Mouse (Mus musculus) mouse trophoblast stem cell (cell line): ENCODE results near the gene Adcy3.
"Not testable (repeated sequence)": the region's sequence is repeated elsewhere in the genome, so short reads cannot be mapped to it uniquely, and the experiment has no call there.

Experiments used
- in situ Hi-C, 2 experiments: fragments of 300-500 bp; cut with MseI, MboI; formaldehyde crosslinking; loops; 2 replicates in 1 of 2; 3 replicates in 1 of 2; pipeline ENCODE4 v1.15.1; 2025

Adcy3 gene

DNA sequence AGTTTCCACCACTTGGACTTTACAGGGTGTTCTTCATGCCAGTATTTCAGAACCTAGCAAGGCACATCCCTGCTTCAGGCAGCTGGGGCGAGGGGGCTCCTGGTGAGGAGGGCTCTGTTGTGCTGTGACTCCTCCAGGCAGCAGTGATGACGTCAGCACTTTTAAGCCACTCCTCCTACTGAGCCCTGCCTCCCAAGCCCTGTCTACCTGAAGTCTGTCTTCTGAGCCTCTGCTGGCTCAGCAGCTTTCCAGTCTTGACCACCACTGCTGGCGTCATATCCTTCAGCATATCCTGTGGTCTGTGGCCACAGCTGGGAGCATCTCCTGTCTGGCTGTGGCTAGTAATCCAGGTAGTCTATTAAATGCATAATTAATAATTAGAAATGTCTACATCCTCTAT, 47.6 kb downstream of the Adcy3 start:
- in situ Hi-C loops: no loop called here

DNA sequence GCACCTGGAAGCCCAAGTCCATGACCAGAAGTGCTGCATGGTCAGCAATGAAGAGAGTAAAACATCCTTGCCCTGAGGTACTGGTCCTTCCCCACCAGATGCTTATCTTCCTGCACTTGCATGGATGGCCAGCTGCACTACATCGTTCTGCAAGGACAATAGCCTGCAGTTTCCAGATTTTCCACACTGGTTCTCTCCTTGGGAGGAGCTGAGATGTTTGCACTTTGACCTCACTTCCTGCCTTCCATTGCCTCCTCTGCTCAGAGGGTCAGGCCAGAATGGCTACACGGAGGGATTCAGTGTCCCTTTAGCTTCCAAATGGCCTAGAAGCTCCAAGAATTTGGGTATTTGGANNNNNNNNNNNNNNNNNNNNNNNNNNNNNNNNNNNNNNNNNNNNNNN, 51.7 kb downstream of the Adcy3 start:
- in situ Hi-C loops: no loop called here

DNA sequence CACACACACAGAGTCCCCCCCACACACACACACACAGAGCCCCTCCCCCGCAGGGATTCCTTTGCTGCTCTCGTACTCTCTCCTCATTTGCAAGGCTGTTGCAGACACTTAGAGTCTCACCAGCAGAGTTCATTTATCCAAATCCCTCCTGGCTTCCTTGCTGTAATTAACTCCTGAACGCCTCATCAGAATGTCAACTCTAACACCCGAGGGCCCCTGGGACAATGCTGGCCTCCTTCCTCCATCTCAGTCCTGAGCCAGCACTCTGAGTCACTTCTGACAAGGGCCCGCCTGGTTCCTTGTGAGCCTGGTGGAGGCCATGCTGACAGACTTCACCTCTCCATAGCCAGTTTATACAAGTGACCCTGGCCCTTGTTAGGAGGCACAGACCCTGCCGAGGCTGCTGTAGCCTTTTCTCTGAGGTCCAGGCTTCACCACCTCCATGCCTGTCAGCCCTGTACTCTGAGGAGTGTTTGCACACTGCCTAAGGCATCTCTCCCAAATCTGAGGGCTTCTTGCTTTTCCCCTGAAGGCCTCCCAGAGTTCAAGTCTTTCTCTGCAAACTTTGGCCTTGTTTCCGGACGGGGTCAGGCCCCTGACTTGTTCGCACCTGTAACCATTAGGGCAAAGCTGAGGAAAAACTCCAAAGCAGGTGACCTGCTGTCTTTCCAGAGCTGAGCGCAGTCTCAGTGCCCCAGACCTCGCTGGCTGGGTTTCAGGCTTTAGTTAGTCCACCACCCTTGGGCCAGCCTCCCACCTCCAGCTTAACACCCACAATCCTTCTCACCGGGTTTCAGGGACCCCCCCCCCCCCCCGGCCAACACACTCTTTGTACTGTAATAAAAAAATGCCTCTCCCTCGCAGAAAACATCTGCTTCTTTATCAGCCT, 55.5 kb downstream of the Adcy3 start:
- in situ Hi-C loops: no loop called here

DNA sequence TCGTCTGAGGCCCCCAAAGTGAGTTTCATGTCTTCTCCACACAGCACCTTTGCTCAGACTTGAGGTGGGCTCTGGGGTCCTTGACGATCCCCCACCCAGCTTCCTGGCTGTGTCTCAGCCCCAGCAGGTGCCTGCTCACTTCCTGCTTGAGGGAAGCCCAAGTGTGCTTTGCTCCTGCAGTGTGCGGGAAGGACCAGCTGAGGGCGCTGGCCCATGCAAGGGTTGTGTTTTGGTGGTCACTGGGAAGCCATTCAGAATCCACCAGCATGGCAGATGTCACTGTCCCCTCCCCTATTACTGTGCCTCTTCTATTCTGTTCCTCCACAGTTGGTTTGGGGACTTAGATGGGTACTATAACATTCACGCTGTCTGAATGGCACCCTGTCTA, 56.2 kb downstream of the Adcy3 start:
- in situ Hi-C loops: no loop called here

DNA sequence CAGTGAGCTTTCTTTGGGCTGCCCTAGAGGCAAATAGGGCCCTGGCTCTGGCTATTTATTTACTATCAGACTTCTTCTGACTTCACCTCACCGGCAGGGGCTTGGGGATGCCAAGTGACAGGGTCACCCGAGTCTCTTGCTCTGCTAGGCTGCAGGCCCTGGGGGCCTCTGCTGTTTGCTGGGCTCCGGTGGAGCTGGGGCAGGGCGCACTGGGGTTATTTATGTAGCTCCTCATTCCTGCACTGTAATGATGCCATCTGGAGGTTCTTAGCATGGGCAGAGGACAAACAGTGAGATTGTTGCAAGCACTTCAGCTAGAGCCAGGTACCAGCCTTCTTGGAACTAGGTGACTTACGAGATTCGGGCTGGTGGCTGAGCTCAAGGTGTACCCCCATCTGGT, 59.6 kb downstream of the Adcy3 start:
- in situ Hi-C loops: no loop called here

DNA sequence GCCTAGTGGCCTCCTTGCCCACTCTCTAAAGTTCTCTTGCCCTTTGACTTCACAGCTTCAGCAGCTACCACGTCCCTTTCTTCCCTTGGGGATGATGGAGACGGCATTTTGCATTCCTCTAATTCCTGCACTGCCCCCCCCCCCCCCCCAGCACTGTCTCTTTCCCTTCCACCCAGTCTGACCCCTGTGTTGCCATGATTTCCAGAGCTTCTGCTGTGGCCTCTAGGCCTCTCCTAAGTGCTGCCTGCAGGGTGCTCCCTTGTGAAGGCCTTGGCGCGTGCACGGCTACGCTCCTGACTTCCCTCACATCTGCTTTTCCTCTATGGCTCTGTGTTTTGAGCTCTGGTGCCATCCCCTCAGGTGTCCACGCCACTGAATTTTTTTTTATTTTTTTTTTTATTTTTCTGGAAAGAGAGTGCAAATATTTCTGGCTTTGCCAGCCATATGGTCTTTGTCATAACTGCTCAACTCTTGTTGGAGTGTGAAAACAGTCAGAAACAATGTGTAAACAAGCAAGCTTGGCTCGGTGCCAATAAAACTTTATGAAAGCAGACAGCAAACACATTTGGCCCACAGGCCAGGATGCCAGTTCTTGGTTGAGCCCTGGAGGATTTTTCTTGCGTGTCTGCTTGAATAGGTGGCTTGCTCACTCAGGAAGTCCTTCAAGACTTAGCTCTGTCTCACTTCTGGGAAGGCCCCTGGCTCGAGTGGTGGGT, 60.3 kb downstream of the Adcy3 start:
- in situ Hi-C loops: no loop called here

DNA sequence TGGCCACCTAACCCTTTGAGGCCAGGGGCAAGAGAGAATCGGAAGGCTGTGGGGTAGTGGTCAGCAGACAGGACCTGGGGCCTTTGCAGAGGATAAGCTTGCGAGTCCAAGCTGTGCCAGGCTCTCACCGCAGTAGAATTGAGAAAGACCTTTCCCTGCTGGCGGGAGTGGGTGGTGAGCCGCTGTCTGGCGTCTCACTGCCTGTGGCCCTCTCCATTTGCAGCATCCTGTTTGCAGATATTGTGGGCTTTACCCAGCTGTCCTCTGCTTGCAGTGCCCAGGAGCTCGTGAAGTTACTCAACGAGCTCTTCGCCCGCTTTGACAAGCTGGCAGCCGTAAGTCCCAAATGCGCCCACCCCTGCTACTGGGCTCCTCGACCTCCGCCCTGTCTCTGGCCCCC, 61.7 kb downstream of the Adcy3 start:
- in situ Hi-C loops: no loop called here

DNA sequence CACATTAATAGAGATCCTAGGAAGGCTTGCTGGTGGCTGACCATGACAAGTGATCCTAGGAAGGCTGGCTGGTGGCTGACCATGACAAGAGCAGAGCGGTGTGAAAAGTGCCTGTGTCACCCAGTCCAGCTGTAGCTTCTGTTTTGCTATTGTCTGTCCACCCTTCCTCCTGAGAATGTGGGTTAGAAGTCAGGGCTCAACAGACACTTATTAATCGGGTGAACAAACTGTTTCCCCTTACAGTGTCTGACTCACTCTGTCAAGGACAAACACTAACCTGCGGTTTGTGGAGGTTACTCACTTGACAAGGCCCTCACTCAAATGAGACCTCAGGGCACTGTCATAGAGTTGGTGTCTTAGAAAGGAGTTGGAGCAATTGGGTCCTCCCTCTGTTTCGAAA, 65.8 kb downstream of the Adcy3 start:
- in situ Hi-C loops: no loop called here

DNA sequence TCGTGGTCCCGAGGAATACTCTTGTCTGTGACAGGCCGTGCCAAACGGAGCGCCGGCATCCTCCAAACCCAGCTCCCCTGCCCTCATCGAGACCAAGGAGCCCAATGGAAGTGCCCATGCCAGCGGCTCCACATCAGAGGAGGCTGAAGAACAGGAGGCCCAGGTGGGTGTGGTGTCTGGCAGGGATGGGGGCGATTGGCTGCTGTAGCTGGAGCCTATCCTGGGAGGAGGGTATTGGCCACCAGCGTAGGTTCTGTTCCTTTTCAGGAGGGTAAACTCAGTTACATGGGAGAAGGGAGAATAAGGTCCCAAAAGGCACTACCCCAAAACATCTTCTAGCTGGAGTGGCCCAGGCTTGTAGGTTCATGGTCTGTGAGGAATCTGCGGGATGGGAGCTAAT, 66.4 kb downstream of the Adcy3 start:
- in situ Hi-C loops: no loop called here

DNA sequence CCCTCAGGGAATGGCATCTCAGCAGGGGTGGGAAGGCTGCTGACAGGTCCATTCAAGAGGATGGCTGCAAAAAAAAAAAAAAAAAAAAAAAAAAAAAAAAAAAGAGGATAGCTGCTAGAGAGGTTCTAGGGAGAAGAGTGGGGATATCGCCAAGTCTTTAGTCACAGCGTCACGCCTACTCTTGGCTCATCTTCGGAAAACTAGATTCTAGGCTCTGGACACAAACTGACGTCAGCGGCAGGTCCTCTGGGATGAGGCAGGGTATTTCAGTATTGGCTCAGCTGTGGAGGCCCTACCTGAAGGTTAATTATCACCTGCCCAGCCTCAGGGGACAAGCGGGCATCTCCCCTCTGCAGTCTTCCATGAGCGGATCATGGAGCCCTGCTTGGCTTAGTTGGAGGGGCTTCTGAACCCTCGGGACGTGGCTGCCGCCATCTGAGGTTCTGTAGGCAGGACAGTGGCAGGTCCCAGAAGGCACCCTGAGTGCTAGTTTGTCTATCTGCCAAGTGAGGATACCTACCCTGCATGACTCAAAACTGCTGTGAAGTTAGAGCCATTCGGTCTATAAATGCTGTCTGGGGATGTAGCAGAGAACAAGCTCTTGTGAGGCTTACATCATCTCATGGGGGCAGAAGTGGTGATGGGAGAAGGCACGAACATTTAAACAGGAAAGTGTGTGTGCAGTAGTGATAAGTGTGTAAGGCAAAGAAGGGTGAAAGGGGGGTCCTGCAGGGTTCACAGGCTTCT, 68.7 kb downstream of the Adcy3 start:
- in situ Hi-C loops: no loop called here

DNA sequence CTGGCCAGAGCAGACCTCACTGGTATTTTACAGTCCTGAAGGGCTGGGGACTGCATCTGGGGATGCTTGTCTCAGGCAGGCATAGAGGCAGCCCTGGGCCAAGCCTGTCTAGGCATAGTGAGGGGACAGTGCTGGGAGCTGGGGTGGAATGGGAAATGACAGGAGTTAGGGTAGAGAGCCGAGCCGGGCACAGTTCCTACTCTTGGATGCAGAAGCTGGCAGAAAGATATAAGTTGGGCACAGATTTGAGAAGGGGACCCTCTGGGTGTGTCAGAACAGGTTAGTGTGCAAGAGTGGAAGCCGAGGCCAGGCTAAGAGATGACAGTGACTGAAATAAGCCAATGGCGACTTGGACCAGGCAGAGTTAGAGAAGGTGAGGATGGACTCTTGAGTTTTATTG, 69.3 kb downstream of the Adcy3 start:
- in situ Hi-C loops: no loop called here

DNA sequence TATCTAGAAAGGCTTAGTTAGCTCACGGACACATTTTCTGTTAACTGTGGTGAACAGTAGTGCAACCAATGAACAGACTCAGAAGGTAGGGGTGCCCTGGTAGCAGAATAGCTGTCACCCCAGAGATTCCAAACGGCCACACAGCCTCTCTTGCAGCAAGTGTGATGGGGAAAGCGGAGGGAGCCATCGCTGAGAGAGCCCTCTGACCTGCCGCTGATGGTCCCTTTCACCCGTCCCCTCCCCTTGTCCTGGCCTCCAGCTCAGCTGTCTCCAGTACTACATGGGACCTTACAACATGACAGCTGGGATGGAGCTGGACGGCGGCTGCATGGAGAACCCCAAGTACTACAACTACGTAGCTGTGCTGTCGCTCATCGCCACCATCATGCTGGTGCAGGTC, 73.2 kb downstream of the Adcy3 start:
- in situ Hi-C loops: no loop called here

DNA sequence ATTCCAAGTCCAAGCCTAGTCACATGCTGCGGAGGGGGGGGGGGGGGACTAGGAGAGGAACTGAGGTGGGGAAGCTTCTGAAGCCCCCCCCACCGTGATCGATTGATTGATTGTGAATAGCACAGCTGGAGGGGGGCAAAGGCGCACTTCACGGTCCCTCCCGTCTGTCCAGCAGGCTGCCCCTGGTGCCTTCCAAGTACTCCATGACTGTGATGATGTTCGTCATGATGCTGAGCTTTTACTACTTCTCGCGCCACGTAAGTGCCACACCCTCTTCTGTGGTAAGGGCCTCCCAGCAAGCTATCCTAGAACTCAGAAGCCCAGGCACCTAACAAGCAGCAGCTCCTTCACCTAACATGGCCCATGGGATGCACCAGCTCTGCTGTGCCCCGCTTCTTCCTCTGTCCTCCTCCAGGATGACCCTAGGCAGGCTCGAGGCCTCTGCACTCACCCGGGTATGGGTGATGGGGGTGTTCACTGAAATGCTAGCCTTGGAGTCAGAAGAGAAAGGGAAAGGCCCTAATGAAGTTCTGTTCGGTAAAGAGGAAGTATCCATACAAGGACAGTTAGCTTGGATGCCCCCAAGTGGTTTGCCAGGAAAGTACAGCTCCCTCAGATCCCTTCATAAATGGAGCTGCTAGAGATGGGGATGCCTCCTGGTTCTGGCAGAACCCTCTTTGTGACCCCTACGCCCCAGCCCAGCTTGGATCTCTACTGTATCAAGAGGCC, 75.7 kb downstream of the Adcy3 start:
- in situ Hi-C loops: no loop called here

DNA sequence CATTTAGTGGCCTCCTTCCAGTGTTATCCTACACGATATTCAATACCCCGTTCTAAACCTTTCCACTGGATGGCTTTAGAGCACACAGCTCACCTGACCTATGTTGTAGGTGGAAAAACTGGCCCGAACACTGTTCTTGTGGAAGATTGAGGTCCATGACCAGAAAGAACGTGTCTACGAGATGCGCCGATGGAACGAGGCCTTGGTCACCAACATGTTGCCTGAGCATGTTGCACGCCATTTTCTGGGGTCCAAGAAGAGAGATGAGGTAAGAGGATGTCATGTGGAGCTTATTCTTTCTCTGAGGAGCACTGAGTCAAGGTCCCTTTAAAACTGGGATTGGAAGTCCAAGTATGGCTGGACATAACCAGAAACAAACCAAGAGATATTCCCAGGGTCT, 76.3 kb downstream of the Adcy3 start:
- in situ Hi-C loops: no loop called here

DNA sequence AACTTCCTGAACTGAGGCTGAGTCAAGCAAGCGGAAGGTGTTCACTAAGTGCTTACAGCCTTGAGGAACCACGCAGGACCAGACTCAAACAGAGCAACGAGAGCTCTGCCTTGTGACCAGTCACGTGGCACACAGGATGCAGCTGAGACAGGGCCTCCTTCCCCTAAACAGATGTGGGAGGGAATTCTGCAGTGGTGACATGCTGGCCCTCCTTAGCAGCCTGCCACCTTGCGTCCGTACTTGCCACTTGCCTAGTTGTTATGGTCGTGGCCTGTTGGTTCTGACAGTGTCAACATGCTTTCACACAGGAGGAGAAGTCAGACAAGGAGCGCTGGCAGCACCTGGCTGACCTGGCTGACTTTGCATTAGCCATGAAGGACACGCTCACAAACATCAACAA, 78.3 kb downstream of the Adcy3 start:
- in situ Hi-C loops: no loop called here

DNA sequence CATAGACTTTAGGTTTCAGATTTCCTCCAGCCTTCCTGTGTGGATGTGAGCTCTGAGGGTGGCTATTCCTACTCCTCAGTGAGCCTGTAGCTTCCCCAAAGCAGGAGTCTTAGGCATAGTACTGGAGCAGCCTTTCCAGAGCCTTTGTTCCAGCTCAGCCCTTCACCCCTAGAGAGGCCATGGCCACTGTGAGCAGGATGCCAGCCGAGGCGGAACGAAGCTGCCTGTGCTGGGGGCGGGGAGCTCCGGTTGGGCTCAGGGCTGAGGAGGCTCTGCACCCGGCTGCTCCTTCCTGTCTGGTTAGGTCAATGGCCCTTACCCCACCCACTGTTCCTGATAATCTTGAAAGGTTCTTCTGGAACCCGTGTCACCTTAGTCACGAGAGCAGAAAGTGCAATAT, 80.0 kb downstream of the Adcy3 start:
- in situ Hi-C loops: no loop called here

DNA sequence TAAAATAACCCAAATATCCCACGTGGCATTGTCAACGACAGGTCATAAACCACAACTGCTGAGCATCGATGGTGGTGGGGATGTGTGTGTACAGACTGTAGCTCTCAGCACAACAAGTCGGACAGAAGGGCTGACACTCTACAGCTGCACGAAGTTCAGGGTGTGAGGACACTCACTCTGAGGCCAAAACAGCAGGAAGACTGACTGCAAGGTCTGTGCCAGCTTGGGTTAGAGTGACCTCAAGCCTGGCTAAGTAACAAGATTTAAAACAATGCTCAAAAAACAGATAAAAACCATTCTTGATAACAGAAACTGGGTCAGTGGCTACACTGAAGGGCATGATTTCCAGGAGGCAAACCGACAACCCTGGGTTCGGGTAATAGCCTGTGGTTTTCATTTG, 97.3 kb downstream of the Adcy3 start:
- in situ Hi-C loops: no loop called here

DNA sequence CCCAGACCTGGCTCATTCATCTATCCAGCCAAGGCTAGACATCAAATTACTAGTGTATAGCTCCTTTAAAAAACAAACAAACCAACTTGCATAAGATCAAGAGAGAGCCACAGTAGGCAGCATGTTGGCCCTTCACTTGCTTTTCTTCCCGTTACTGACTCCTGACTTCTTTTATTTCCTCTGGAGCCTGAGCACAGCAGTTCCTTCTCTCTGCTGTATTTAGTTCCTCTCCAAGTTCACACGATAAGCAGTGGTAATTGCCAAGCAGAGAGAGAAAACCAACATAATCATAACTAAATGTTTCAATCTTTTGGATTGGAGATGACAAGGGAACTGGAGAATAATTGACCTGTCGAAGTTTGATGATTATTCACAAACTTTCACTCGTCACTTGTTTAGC, 99.9 kb downstream of the Adcy3 start:
- in situ Hi-C loops: no loop called here

DNA sequence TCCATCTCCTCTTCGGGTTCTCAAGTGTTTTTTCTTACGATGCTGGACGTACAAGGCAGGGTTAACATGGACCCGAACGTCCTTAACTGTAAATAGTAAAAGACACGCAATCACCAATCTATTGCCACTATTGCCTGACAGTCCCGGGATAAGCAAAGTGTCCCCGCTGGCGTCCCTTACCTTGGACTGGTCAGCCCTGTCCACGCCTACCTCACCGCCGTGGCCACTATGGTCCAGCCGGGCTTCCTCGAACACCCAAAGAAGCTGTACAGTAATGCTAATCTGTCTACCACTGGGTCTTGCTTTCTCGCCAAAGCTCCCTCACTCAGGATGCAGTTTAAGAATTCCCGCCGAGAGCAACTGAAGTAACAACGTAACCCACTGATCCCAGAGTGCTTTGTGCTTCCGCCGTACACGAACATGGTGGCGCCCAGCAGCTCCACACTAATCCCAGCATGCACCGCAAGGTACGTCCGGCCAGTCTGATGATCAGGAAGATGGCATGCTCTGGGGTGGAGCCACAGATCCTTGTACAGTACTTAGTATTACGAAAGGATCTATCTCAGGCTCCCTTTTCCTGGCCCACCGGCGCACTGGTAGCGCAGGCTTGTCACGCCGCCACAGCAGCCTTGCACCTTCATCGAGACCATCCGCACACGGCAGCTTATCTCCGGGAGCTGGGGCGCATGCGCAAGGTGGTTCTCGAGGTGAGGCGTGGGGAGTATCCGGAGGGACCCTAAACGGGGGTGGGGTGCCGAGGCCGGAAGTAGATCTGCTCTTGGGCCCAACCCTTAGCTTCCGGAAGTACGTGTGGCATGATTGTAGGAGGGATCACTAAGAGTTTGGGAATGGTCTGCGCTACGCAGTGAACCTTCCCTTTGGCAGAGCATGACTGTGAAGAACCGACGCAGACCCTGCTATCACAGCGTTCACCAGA, 100.9 kb downstream of the Adcy3 start, which contains the start of the genes Ptrhd1 and Cenpo:
TSS of gene Ptrhd1 (plus strand) at position 456 of the 937 bp plus-strand sequence.
TSS of gene Cenpo (minus strand) at position 723 of the 937 bp plus-strand sequence.
- in situ Hi-C loops: no loop called here

DNA sequence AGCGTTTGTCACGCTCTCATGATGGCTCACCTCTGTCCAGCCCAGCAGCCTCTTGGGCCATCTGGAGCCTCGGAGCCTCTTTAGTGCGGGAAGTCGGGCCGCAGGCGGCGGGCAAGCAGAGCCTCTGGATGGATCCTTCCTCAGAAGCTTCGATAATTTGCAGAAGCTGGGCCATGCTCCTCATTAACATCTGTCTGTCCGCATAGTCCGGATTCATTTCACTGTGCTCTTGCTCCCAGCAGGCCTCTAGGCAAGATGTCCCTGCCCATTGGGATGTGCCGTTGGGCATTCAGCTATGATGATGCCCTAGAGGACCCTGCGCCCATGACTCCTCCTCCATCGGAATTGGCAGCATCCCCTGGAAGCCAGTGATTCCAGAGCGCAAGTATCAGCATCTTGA, 104.6 kb downstream of the Adcy3 start:
- in situ Hi-C loops: no loop called here

DNA sequence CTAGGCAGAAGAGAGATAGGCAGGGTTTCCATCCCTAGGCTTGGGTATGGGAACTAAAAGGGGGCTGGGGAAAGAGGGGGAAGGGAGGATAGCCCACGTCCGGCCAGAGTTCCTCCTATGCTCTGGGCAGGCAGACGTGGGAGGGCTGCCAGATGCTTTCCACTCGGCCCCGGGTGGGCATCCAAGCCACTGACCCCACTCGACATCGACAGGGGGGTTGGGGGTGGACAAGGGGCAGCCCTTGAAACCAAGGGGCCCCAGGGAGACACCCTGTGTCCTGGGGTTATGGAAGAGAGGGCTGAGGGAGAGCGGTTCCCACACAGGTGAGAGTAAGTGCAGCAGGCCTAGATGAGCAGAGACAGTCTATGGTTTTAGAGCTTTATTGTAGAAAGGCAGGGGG, 107.4 kb downstream of the Adcy3 start:
- in situ Hi-C loops: not testable (repeated sequence)
